Mouse (Mus musculus): ENCODE data around the gene Dtymk. TPM values are rescaled to one million over a fixed set of nuclear protein-coding genes. Genes with fewer than 3 reads are reported as not detected.
A peak's percentile ranks its signal among the peaks of the same experiment; 100 is the strongest.
"Not testable (repeated sequence)": the region's sequence is repeated elsewhere in the genome, so short reads cannot be mapped to it uniquely, and the experiment has no call there.

Dtymk gene
- total RNA-seq, 1 experiment from 2014 or later = 70.1 TPM

- DNase-seq = no peak
Measured at GRCm38 (mm10) chr1:93805221-93805951, 3.7 kb upstream of the Dtymk start.

GRCm38 (mm10) chr1:93804818-93805217, 3.1 kb upstream of the Dtymk start:
- DNase-seq = no peak

- peak; percentile 100 for DNase-seq
Measured at GRCm38 (mm10) chr1:93803556-93804507, 2.1 kb upstream of the Dtymk start, which contains the start of gene Ing5. Gene Ing5, plus strand, starts transcription at chr1:93803965.

GRCm38 (mm10) chr1:93802771-93803170, 1.0 kb upstream of the Dtymk start:
- DNase-seq = no peak

GRCm38 (mm10) chr1:93800670-93801503, 847 bp downstream of the Dtymk start:
- DNase-seq = no peak

GRCm38 (mm10) chr1:93795886-93796285, 5.8 kb downstream of the Dtymk start:
- DNase-seq = peak; percentile 28

GRCm38 (mm10) chr1:93794526-93794925, 7.2 kb downstream of the Dtymk start:
- DNase-seq = no peak

GRCm38 (mm10) chr1:93786912-93787311, 14.8 kb downstream of the Dtymk start:
- DNase-seq = no peak

GRCm38 (mm10) chr1:93776686-93777085, 25.0 kb downstream of the Dtymk start:
- no peak for DNase-seq

GRCm38 (mm10) chr1:93769901-93770300, 31.8 kb downstream of the Dtymk start:
- DNase-seq = no peak

GRCm38 (mm10) chr1:93767600-93767999, 34.1 kb downstream of the Dtymk start:
- no peak for DNase-seq

- DNase-seq = no peak
Measured at GRCm38 (mm10) chr1:93764871-93765591, 36.7 kb downstream of the Dtymk start.

GRCm38 (mm10) chr1:93763531-93763930, 38.2 kb downstream of the Dtymk start:
- not testable (repeated sequence) for DNase-seq

GRCm38 (mm10) chr1:93760076-93760475, 41.7 kb downstream of the Dtymk start:
- no peak for DNase-seq

GRCm38 (mm10) chr1:93756154-93756553, 45.6 kb downstream of the Dtymk start:
- no peak for DNase-seq

GRCm38 (mm10) chr1:93755618-93756017, 46.1 kb downstream of the Dtymk start:
- DNase-seq = no peak

GRCm38 (mm10) chr1:93755291-93755610, 46.5 kb downstream of the Dtymk start:
- DNase-seq = no peak

- DNase-seq = peak; percentile 96
Measured at GRCm38 (mm10) chr1:93754573-93755290, 47.0 kb downstream of the Dtymk start, which contains the start of gene Thap4. Gene Thap4, minus strand, starts transcription at chr1:93754864.

- peak; percentile 59 for DNase-seq
Measured at GRCm38 (mm10) chr1:93753911-93754572, 47.7 kb downstream of the Dtymk start.

- no peak for DNase-seq
Measured at GRCm38 (mm10) chr1:93751290-93751689, 50.4 kb downstream of the Dtymk start, which contains the start of gene Atg4b. Gene Atg4b, plus strand, starts transcription at chr1:93751500.

Data from adrenal gland, postnatal 14 days (tissue).